Mouse (Mus musculus): Measurements from ENCODE around the gene Spata33. TPM values are rescaled to one million over a fixed set of nuclear protein-coding genes. Genes with fewer than 3 reads are reported as not detected.

The Spata33 gene
- total and polyA plus RNA-seq, 2 experiments from 2014 or later, result 3.3 to 8.3 TPM

- WGBS, result 76% methylated on average over 14 of the region's 14 CpGs
- no peaks in the 10 kb centered on the region for H3K9me3 ChIP-seq (ENCODE audit: low read length)
These were observed 55.5 kb downstream of the Spata33 start for GRCm38 (mm10) chr8:123267926-123268656.

GRCm38 (mm10) chr8:123271147-123271546, 58.5 kb downstream of the Spata33 start:
- Histone ChIP-seq H3K4me1 (ENCODE audit: insufficient read depth, low read length) (no peaks in the 10 kb centered on the region), H3K4me2 (ENCODE audit: low read depth, low read length) (no peak overlapping the region), H3K27ac (no peak overlapping the region), H3K9ac (replicated peaks; ENCODE audit: low read length) (no peak overlapping the region), H3K36me3 (ENCODE audit: insufficient read depth, low read length) (peaks cover 31% of the 10 kb centered on the region), H3K27me3 (ENCODE audit: insufficient read depth, low read length) (no peaks in the 10 kb centered on the region), H3K9me3 (ENCODE audit: low read length) (no peaks in the 10 kb centered on the region), H3K4me3 (ENCODE audit: low read length) (no peak overlapping the region)
- WGBS, result 91% methylated on average over 10 of the region's 10 CpGs
- no peak for DNase-seq (ENCODE audit: low spot score)
- 0 out of 2 replicates have a peak, but pooled peaks have one; percentile 19 for ATAC-seq
- TF ChIP-seq CTCF (IDR thresholded peaks at IDR 0.05; ENCODE audit: low read depth), result no peak

More at GRCm38 (mm10) chr8:123267926-123268656, 55.5 kb downstream of the Spata33 start:
- no peak overlapping the region for H3K4me3 ChIP-seq (ENCODE audit: low read length)
- H3K27me3 ChIP-seq (ENCODE audit: insufficient read depth, low read length), result no peaks in the 10 kb centered on the region
- peaks cover 51% of the 10 kb centered on the region for H3K36me3 ChIP-seq (ENCODE audit: insufficient read depth, low read length)
- ATAC-seq, result no peak
- no peak overlapping the region for H3K9ac ChIP-seq (replicated peaks; ENCODE audit: low read length)
- H3K4me2 ChIP-seq (ENCODE audit: low read depth, low read length), result no peak overlapping the region
- H3K4me1 ChIP-seq (ENCODE audit: insufficient read depth, low read length), result no peaks in the 10 kb centered on the region
- TF ChIP-seq CTCF (IDR thresholded peaks at IDR 0.05; ENCODE audit: low read depth), result no peak
- DNase-seq (ENCODE audit: low spot score), result no peak
- no peak overlapping the region for H3K27ac ChIP-seq

Other genes starting within 250 kb of the Spata33 start
- 89.9 and 96.6 TPM in 2 replicates for gene Ankrd11, start 170.6 kb upstream of the Spata33 start, total RNA-seq (2014; rRNA removed)
- 74.4 and 75.9 TPM in 2 replicates for gene Ankrd11, start 170.6 kb upstream of the Spata33 start, polyA plus RNA-seq (2015; fragmentation: Nextera tagmentation; extraction: Ambion mirVana)
- gene Spg7, start 149.9 kb upstream of the Spata33 start, total RNA-seq (2014; rRNA removed), result 45.1 and 52.7 TPM in 2 replicates
- 49.7 and 51.6 TPM in 2 replicates for gene Spg7, start 149.9 kb upstream of the Spata33 start, polyA plus RNA-seq (2015; fragmentation: Nextera tagmentation; extraction: Ambion mirVana)
- 2,723 and 2,758 TPM in 2 replicates for gene Rpl13, start 110.5 kb upstream of the Spata33 start, total RNA-seq (2014; rRNA removed)
- 808 and 861 TPM in 2 replicates for gene Rpl13, start 110.5 kb upstream of the Spata33 start, polyA plus RNA-seq (2015; fragmentation: Nextera tagmentation; extraction: Ambion mirVana)
- gene Cpne7, start 95.5 kb upstream of the Spata33 start, total RNA-seq (2014; rRNA removed), result 16.5 and 21.2 TPM in 2 replicates
- gene Cpne7, start 95.5 kb upstream of the Spata33 start, polyA plus RNA-seq (2015; fragmentation: Nextera tagmentation; extraction: Ambion mirVana), result 11.9 and 13.4 TPM in 2 replicates
- 2.9 and 3.7 TPM in 2 replicates for gene Sult5a1, start 54.5 kb upstream of the Spata33 start, total RNA-seq (2014; rRNA removed)
- gene Sult5a1, start 54.5 kb upstream of the Spata33 start, polyA plus RNA-seq (2015; fragmentation: Nextera tagmentation; extraction: Ambion mirVana), result 2.7 and 2.9 TPM in 2 replicates
- gene Dpep1, start 26.6 kb upstream of the Spata33 start, total RNA-seq (2014; rRNA removed), result 1.2 and 1.8 TPM in 2 replicates
- 0.84 and 1.0 TPM in 2 replicates for gene Dpep1, start 26.6 kb upstream of the Spata33 start, polyA plus RNA-seq (2015; fragmentation: Nextera tagmentation; extraction: Ambion mirVana)
- 193 and 194 TPM in 2 replicates for gene Chmp1a, start 69 bp upstream of the Spata33 start, total RNA-seq (2014; rRNA removed)
- 203 and 208 TPM in 2 replicates for gene Chmp1a, start 69 bp upstream of the Spata33 start, polyA plus RNA-seq (2015; fragmentation: Nextera tagmentation; extraction: Ambion mirVana)
- 56.1 and 91.8 TPM in 2 replicates for gene Cdk10, start 12.0 kb downstream of the Spata33 start, total RNA-seq (2014; rRNA removed)
- 52.9 and 56.3 TPM in 2 replicates for gene Cdk10, start 12.0 kb downstream of the Spata33 start, polyA plus RNA-seq (2015; fragmentation: Nextera tagmentation; extraction: Ambion mirVana)
- 19.4 and 21.2 TPM in 2 replicates for gene Spata2l, start 23.4 kb downstream of the Spata33 start, total RNA-seq (2014; rRNA removed)
- gene Spata2l, start 23.4 kb downstream of the Spata33 start, polyA plus RNA-seq (2015; fragmentation: Nextera tagmentation; extraction: Ambion mirVana), result 13.4 and 15.8 TPM in 2 replicates
- gene Zfp276, start 41.4 kb downstream of the Spata33 start, total RNA-seq (2014; rRNA removed), result 42.4 and 42.9 TPM in 2 replicates
- gene Zfp276, start 41.4 kb downstream of the Spata33 start, polyA plus RNA-seq (2015; fragmentation: Nextera tagmentation; extraction: Ambion mirVana), result 16.9 and 17.5 TPM in 2 replicates
- gene Vps9d1, start 41.5 kb downstream of the Spata33 start, total RNA-seq (2014; rRNA removed), result 91.6 and 92.3 TPM in 2 replicates
- 57.5 and 59.9 TPM in 2 replicates for gene Vps9d1, start 41.5 kb downstream of the Spata33 start, polyA plus RNA-seq (2015; fragmentation: Nextera tagmentation; extraction: Ambion mirVana)
- 9.5 and 13.5 TPM in 2 replicates for gene Fanca, start 105.7 kb downstream of the Spata33 start, total RNA-seq (2014; rRNA removed)
- gene Fanca, start 105.7 kb downstream of the Spata33 start, polyA plus RNA-seq (2015; fragmentation: Nextera tagmentation; extraction: Ambion mirVana), result 5.8 TPM in 2 replicates
- 34.0 and 34.5 TPM in 2 replicates for gene Spire2, start 119.9 kb downstream of the Spata33 start, total RNA-seq (2014; rRNA removed)
- gene Spire2, start 119.9 kb downstream of the Spata33 start, polyA plus RNA-seq (2015; fragmentation: Nextera tagmentation; extraction: Ambion mirVana), result 24.7 and 25.4 TPM in 2 replicates
- gene Tcf25, start 160.9 kb downstream of the Spata33 start, total RNA-seq (2014; rRNA removed), result 540 and 551 TPM in 2 replicates
- gene Tcf25, start 160.9 kb downstream of the Spata33 start, polyA plus RNA-seq (2015; fragmentation: Nextera tagmentation; extraction: Ambion mirVana), result 407 and 411 TPM in 2 replicates
- gene Mc1r, start 194.3 kb downstream of the Spata33 start, total RNA-seq (2014; rRNA removed), result not detected in 2 replicates
- 0.05 and 0.08 TPM in 2 replicates for gene Mc1r, start 194.3 kb downstream of the Spata33 start, polyA plus RNA-seq (2015; fragmentation: Nextera tagmentation; extraction: Ambion mirVana)
- gene Tubb3, start 198.6 kb downstream of the Spata33 start, total RNA-seq (2014; rRNA removed), result 3,792 and 3,923 TPM in 2 replicates
- 1,431 and 1,610 TPM in 2 replicates for gene Tubb3, start 198.6 kb downstream of the Spata33 start, polyA plus RNA-seq (2015; fragmentation: Nextera tagmentation; extraction: Ambion mirVana)
- 46.3 and 62.7 TPM in 2 replicates for gene Def8, start 210.7 kb downstream of the Spata33 start, total RNA-seq (2014; rRNA removed)
- 37.9 and 38.8 TPM in 2 replicates for gene Def8, start 210.7 kb downstream of the Spata33 start, polyA plus RNA-seq (2015; fragmentation: Nextera tagmentation; extraction: Ambion mirVana)